ENCODE assay signal across 24 mouse cellular contexts in the genomic region with DNA sequence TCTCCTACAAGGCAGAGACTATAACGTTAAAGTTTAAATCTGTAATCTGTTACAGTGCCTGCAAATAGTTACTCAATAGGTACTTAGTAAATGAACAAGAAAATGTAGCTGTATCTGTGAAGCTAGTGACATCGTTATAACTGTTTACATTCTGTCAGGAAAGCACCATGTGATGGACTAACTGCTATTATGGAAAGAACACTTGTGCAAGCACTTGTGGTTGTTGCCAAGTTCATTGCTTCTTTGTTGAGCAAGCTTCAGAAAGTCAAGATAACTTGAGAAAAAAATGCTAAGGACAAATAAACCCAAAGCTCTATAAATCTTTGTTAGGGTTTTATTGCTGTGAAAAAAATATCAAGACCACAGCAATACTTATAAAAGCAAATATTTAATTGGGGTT.
A peak's percentile ranks its signal among the peaks of the same experiment; 100 is the strongest.
DNase-seq lines count a peak whose midpoint lies in the region; ATAC-seq and TF ChIP-seq lines count a peak whose summit lies in the region.
"Had no signal": no experiment of that assay in that cellular context is flagged by ENCODE, and none has a peak within 500 bp of the region (broad histone marks: within the 10 kb centered on the region; RNA-seq: fewer than 3 reads in every experiment).

No protein-coding gene starts in this region.

- H3K27ac ChIP-seq in lung, embryonic 14.5 days (ENCODE audit: low read depth): no peak overlapping the region
- H3K27ac ChIP-seq in lung, embryonic 16.5 days (ENCODE audit: low read length): no peak overlapping the region; the same call in 1 of the 2 replicates
- no peak overlapping the region for H3K27ac ChIP-seq in midbrain, embryonic 11.5 days (ENCODE audit: low read depth, low read length)
- no peak overlapping the region for H3K27ac ChIP-seq in forebrain, embryonic 11.5 days (ENCODE audit: low read depth, low read length)
- H3K27ac ChIP-seq: embryonic facial prominence, embryonic 10.5 days; forebrain, embryonic 10.5 days; forebrain, embryonic 15.5 days; heart, embryonic 10.5 days; hindbrain, embryonic 10.5 days; hindbrain, embryonic 15.5 days had no signal

- H3K9ac ChIP-seq in lung, embryonic 14.5 days: no peak overlapping the region
- H3K9ac ChIP-seq in lung, embryonic 16.5 days (ENCODE audit: low read length): no peak overlapping the region
- H3K9ac ChIP-seq in midbrain, embryonic 11.5 days (ENCODE audit: low read length): no peak overlapping the region
- no peak overlapping the region for H3K9ac ChIP-seq in forebrain, embryonic 11.5 days (ENCODE audit: low read length)
- H3K9ac ChIP-seq: forebrain, embryonic 15.5 days; hindbrain, embryonic 15.5 days had no signal

- 21% methylated on average over 2 of the region's 2 CpGs for WGBS in lung, embryonic 14.5 days
- 21% methylated on average over 2 of the region's 2 CpGs for WGBS in lung, embryonic 16.5 days
- 83% methylated on average over 2 of the region's 2 CpGs for WGBS in midbrain, embryonic 11.5 days
- WGBS in forebrain, embryonic 11.5 days: 84% methylated on average over 2 of the region's 2 CpGs

- no peaks in the 10 kb centered on the region for H3K9me3 ChIP-seq in lung, embryonic 14.5 days (ENCODE audit: low read depth, low read length)
- H3K9me3 ChIP-seq in lung, embryonic 16.5 days (ENCODE audit: control insufficient read depth, low read length): no peaks in the 10 kb centered on the region
- no peaks in the 10 kb centered on the region for H3K9me3 ChIP-seq in midbrain, embryonic 11.5 days (ENCODE audit: control insufficient read depth, low read length)
- H3K9me3 ChIP-seq in forebrain, embryonic 11.5 days (ENCODE audit: control insufficient read depth, low read length): no peaks in the 10 kb centered on the region
- H3K9me3 ChIP-seq: embryonic facial prominence, embryonic 10.5 days; forebrain, embryonic 10.5 days; forebrain, embryonic 15.5 days; heart, embryonic 10.5 days; hindbrain, embryonic 10.5 days; hindbrain, embryonic 15.5 days had no signal

- peak; percentile 57 for DNase-seq in lung, embryonic 14.5 days
- no peak for DNase-seq in lung, postnatal 4 days
- peak; percentile 30 for DNase-seq in lung, postnatal 25 days (ENCODE audit: low spot score)
- DNase-seq in midbrain, embryonic 11.5 days (ENCODE audit: low spot score, missing footprints): no peak
- DNase-seq in layer of hippocampus, postnatal 14 days (ENCODE audit: low spot score in 2 of 2): no peak
- DNase-seq in forebrain, embryonic 11.5 days (ENCODE audit: low spot score): no peak
- DNase-seq: adrenal gland, adult 2 months; adrenal gland, postnatal 25 days; cerebellum, adult 18-20 months; cerebellum, adult 9-11 months; cerebellum, postnatal 36 days; gastrocnemius, postnatal 36 days; heart, adult 18-20 months; heart, postnatal 14 days had no signal

- TF ChIP-seq CTCF in lung, embryonic 14.5 days (IDR thresholded peaks at IDR 0.05; ENCODE audit: low read depth): no peak

- H3K27me3 ChIP-seq in lung, embryonic 14.5 days (ENCODE audit: insufficient read depth, low read length): no peaks in the 10 kb centered on the region
- H3K27me3 ChIP-seq in lung, embryonic 16.5 days (ENCODE audit: control insufficient read depth, insufficient read depth, low read depth, low read length): no peaks in the 10 kb centered on the region
- no peaks in the 10 kb centered on the region for H3K27me3 ChIP-seq in midbrain, embryonic 11.5 days (ENCODE audit: control insufficient read depth, insufficient read depth, low read length)
- no peaks in the 10 kb centered on the region for H3K27me3 ChIP-seq in forebrain, embryonic 11.5 days (ENCODE audit: control insufficient read depth, insufficient read depth, low read length)
- H3K27me3 ChIP-seq: CH12.LX; forebrain, embryonic 15.5 days; hindbrain, embryonic 15.5 days; Patski had no signal

- ATAC-seq in lung, embryonic 14.5 days (ENCODE audit: insufficient read depth): peak; percentile 68; the same call in 1 of the 2 replicates
- ATAC-seq in lung, embryonic 16.5 days (ENCODE audit: low read depth): peak; percentile 87
- ATAC-seq in midbrain, embryonic 11.5 days (ENCODE audit: low FRiP score): no peak
- ATAC-seq in forebrain, embryonic 11.5 days (replicated peaks; ENCODE audit: low FRiP score): no peak
- ATAC-seq: activated CD4-positive, CD25-positive, alpha-beta regulatory T cell, adult 4 months; forebrain, embryonic 15.5 days; Patski had no signal

- no peak overlapping the region for H3K4me2 ChIP-seq in lung, embryonic 14.5 days
- H3K4me2 ChIP-seq in lung, embryonic 16.5 days (ENCODE audit: low read depth, low read length): no peak overlapping the region
- no peak overlapping the region for H3K4me2 ChIP-seq in midbrain, embryonic 11.5 days
- H3K4me2 ChIP-seq in forebrain, embryonic 11.5 days (ENCODE audit: low read depth, low read length, severe bottlenecking): no peak overlapping the region
- H3K4me2 ChIP-seq: forebrain, embryonic 15.5 days; hindbrain, embryonic 15.5 days had no signal

- H3K4me1 ChIP-seq in lung, embryonic 14.5 days (ENCODE audit: insufficient read depth): no peaks in the 10 kb centered on the region
- H3K4me1 ChIP-seq in lung, embryonic 16.5 days (replicated peaks; ENCODE audit: control insufficient read depth, insufficient read depth, low read length): no peaks in the 10 kb centered on the region
- H3K4me1 ChIP-seq in midbrain, embryonic 11.5 days (ENCODE audit: control insufficient read depth, insufficient read depth, low read length): no peaks in the 10 kb centered on the region
- H3K4me1 ChIP-seq in forebrain, embryonic 11.5 days (replicated peaks; ENCODE audit: control insufficient read depth, insufficient read depth, low read length): no peaks in the 10 kb centered on the region
- H3K4me1 ChIP-seq: embryonic facial prominence, embryonic 10.5 days; forebrain, embryonic 10.5 days; forebrain, embryonic 15.5 days; heart, embryonic 10.5 days; hindbrain, embryonic 10.5 days; hindbrain, embryonic 15.5 days had no signal

- no peak overlapping the region for H3K4me3 ChIP-seq in lung, embryonic 14.5 days (ENCODE audit: low read depth, low read length)
- H3K4me3 ChIP-seq in lung, embryonic 16.5 days (ENCODE audit: low read length): no peak overlapping the region
- H3K4me3 ChIP-seq in midbrain, embryonic 11.5 days (ENCODE audit: low read depth, low read length): no peak overlapping the region
- no peak overlapping the region for H3K4me3 ChIP-seq in forebrain, embryonic 11.5 days (ENCODE audit: low read depth, low read length)
- H3K4me3 ChIP-seq: embryonic facial prominence, embryonic 10.5 days; forebrain, embryonic 10.5 days; forebrain, embryonic 15.5 days; heart, embryonic 10.5 days; hindbrain, embryonic 10.5 days; hindbrain, embryonic 15.5 days had no signal

- no peaks in the 10 kb centered on the region for H3K36me3 ChIP-seq in lung, embryonic 14.5 days (ENCODE audit: insufficient read depth)
- H3K36me3 ChIP-seq in lung, embryonic 16.5 days (ENCODE audit: control insufficient read depth, insufficient read depth, low read length): no peaks in the 10 kb centered on the region
- H3K36me3 ChIP-seq in midbrain, embryonic 11.5 days (ENCODE audit: control insufficient read depth, insufficient read depth, low read length): no peaks in the 10 kb centered on the region
- no peaks in the 10 kb centered on the region for H3K36me3 ChIP-seq in forebrain, embryonic 11.5 days (ENCODE audit: control insufficient read depth, insufficient read depth, low read length)
- H3K36me3 ChIP-seq: embryonic facial prominence, embryonic 10.5 days; forebrain, embryonic 10.5 days; forebrain, embryonic 15.5 days; heart, embryonic 10.5 days; hindbrain, embryonic 10.5 days; hindbrain, embryonic 15.5 days had no signal

Comparison
In these comparisons a context has a peak if more than half of its experiments do, and no peak if none do; other contexts are left out.
1. DNase-seq: peak in lung, embryonic 14.5 days (single experiment) and lung, postnatal 25 days (single experiment); none in lung, postnatal 4 days (0 of 2), midbrain, embryonic 11.5 days (single experiment), layer of hippocampus, postnatal 14 days (0 of 2) and forebrain, embryonic 11.5 days (single experiment).
2. ATAC-seq: peak in lung, embryonic 14.5 days (single experiment) and lung, embryonic 16.5 days (single experiment); none in midbrain, embryonic 11.5 days (single experiment) and forebrain, embryonic 11.5 days (single experiment).